Mouse (Mus musculus): Measurements from ENCODE around the gene Hepacam. TPM values are rescaled to one million over a fixed set of nuclear protein-coding genes. Genes with fewer than 3 reads are reported as not detected.

The Hepacam gene
- polyA plus RNA-seq, 1 experiment from 2014 or later: not detected

DNA sequence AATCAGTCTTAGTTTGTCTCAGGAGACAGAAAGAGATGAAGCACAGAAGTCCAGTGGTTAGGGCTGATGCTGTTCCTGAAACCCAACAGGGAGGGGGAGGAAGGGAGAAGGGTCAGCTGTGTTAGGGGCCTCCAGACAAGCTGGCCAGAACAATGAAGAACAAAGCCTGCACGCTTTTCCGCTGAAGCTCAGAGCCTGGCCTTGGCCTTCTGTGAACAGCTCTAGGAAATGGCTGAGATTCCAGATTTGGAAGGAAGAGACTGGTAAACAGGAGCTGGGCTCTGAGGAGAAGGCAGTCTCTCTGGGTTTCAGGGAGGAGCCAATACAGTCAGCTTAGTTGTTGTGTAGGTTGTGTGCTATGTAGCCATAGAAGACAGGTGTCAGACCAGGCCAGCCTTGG lies 33.4 kb downstream of the Hepacam start:
- ATAC-seq (replicated peaks; ENCODE audit: low FRiP score, low TSS enrichment, low read depth): no peak
- Histone ChIP-seq H3K9ac (ENCODE audit: low read length) (no peak overlapping the region), H3K9me3 (ENCODE audit: control insufficient read depth, low read length) (no peaks in the 10 kb centered on the region), H3K27me3 (replicated peaks; ENCODE audit: control insufficient read depth, insufficient read depth, low read length) (no peaks in the 10 kb centered on the region), H3K4me3 (ENCODE audit: low read depth, low read length) (no peak overlapping the region), H3K4me1 (replicated peaks; ENCODE audit: control insufficient read depth, insufficient read depth, low read length) (no peaks in the 10 kb centered on the region), H3K4me2 (ENCODE audit: low read length) (no peak overlapping the region), H3K36me3 (ENCODE audit: control insufficient read depth, insufficient read depth, low read length) (no peaks in the 10 kb centered on the region), H3K27ac (ENCODE audit: low read depth) (no peak overlapping the region)
- DNase-seq (ENCODE audit: low spot score): no peak
- 73% methylated on average over 2 of the region's 2 CpGs for WGBS

DNA sequence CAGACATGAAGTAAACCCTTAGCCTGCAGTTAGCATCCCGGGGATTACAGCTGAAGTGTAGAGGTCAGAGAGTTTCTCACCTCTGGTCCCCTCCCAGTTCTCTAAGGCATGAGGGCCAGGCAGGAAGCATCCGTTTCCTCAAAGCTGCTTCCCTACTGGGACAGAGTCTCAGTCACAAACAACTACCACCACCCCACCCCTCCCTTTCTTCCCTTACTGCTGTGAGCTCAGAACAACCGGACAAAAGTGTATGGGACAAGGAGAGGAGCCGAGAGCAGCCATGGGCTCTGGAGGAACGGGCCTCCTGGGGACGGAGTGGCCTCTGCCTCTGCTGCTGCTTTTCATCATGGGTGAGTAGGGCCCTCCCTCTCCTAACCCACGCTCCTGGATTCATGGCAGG lies 34.7 kb downstream of the Hepacam start, which contains the start of gene Robo4:
Gene Robo4 (plus strand): TSS at position 96 of the 400 bp plus-strand sequence.
- DNase-seq (ENCODE audit: low spot score) (no peak), ATAC-seq (replicated peaks; ENCODE audit: low FRiP score, low TSS enrichment, low read depth) (no peak)
- WGBS: 15% methylated on average over 7 of the region's 7 CpGs
- H3K36me3 ChIP-seq (ENCODE audit: control insufficient read depth, insufficient read depth, low read length): no peaks in the 10 kb centered on the region
- H3K4me2 ChIP-seq (ENCODE audit: low read length): no peak within 1 kb of the TSS
- 0 out of 2 replicates have a peak within 1 kb of the TSS, but pooled peaks have one; percentile 7 for H3K9ac ChIP-seq (ENCODE audit: low read length)
- H3K4me1 ChIP-seq (replicated peaks; ENCODE audit: control insufficient read depth, insufficient read depth, low read length): no peaks in the 10 kb centered on the region
- no peaks in the 10 kb centered on the region for H3K9me3 ChIP-seq (ENCODE audit: control insufficient read depth, low read length)
- H3K4me3 ChIP-seq (ENCODE audit: low read depth, low read length): peak within 1 kb of the TSS; percentile 18
- H3K27me3 ChIP-seq (replicated peaks; ENCODE audit: control insufficient read depth, insufficient read depth, low read length): peaks cover 1% of the 10 kb centered on the region; the same call in 1 of the 2 replicates
- H3K27ac ChIP-seq (ENCODE audit: low read depth): 0 out of 2 replicates have a peak within 1 kb of the TSS, but pooled peaks have one; percentile 22

DNA sequence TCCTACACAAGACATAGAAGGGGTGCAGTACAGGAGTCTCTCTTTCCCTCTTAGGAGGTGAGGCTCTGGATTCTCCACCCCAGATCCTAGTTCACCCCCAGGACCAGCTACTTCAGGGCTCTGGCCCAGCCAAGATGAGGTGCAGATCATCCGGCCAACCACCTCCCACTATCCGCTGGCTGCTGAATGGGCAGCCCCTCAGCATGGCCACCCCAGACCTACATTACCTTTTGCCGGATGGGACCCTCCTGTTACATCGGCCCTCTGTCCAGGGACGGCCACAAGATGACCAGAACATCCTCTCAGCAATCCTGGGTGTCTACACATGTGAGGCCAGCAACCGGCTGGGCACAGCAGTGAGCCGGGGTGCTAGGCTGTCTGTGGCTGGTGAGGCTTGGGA lies 35.4 kb downstream of the Hepacam start:
- H3K4me1 ChIP-seq (replicated peaks; ENCODE audit: control insufficient read depth, insufficient read depth, low read length): no peaks in the 10 kb centered on the region
- 87% methylated on average over 7 of the region's 7 CpGs for WGBS
- no peak overlapping the region for H3K27ac ChIP-seq (ENCODE audit: low read depth)
- no peaks in the 10 kb centered on the region for H3K36me3 ChIP-seq (ENCODE audit: control insufficient read depth, insufficient read depth, low read length)
- no peaks in the 10 kb centered on the region for H3K9me3 ChIP-seq (ENCODE audit: control insufficient read depth, low read length)
- H3K27me3 ChIP-seq (replicated peaks; ENCODE audit: control insufficient read depth, insufficient read depth, low read length): peaks cover 8% of the 10 kb centered on the region; the same call in 1 of the 2 replicates
- H3K4me3 ChIP-seq (ENCODE audit: low read depth, low read length): peak overlapping the region; percentile 18
- DNase-seq (ENCODE audit: low spot score): no peak
- 0 out of 2 replicates have a peak overlapping the region, but pooled peaks have one; percentile 7 for H3K9ac ChIP-seq (ENCODE audit: low read length)
- H3K4me2 ChIP-seq (ENCODE audit: low read length): no peak overlapping the region
- no peak for ATAC-seq (replicated peaks; ENCODE audit: low FRiP score, low TSS enrichment, low read depth)

DNA sequence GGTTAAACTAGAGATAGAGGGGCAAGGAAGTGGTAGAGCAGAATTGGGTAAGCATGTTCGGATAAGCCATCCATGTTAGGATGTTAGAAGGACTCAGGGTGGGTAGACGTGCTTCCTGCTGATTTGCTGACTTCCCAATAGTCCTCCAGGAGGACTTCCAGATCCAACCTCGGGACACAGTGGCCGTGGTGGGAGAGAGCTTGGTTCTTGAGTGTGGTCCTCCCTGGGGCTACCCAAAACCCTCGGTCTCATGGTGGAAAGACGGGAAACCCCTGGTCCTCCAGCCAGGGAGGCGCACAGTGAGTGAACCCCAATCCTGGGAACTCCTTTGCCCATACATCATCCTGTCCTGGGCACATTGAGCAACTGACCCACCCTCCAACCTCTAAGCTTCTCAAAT lies 35.9 kb downstream of the Hepacam start:
- Histone ChIP-seq H3K9ac (ENCODE audit: low read length) (no peak overlapping the region), H3K27me3 (replicated peaks; ENCODE audit: control insufficient read depth, insufficient read depth, low read length) (peaks cover 13% of the 10 kb centered on the region; the same call in 1 of the 2 replicates), H3K4me1 (replicated peaks; ENCODE audit: control insufficient read depth, insufficient read depth, low read length) (no peaks in the 10 kb centered on the region), H3K4me3 (ENCODE audit: low read depth, low read length) (0 out of 2 replicates have a peak overlapping the region, but pooled peaks have one; percentile 18), H3K27ac (ENCODE audit: low read depth) (no peak overlapping the region), H3K4me2 (ENCODE audit: low read length) (no peak overlapping the region), H3K36me3 (ENCODE audit: control insufficient read depth, insufficient read depth, low read length) (no peaks in the 10 kb centered on the region), H3K9me3 (ENCODE audit: control insufficient read depth, low read length) (no peaks in the 10 kb centered on the region)
- 91% methylated on average over 7 of the region's 7 CpGs for WGBS
- DNase-seq (ENCODE audit: low spot score): no peak
- no peak for ATAC-seq (replicated peaks; ENCODE audit: low FRiP score, low TSS enrichment, low read depth)

DNA sequence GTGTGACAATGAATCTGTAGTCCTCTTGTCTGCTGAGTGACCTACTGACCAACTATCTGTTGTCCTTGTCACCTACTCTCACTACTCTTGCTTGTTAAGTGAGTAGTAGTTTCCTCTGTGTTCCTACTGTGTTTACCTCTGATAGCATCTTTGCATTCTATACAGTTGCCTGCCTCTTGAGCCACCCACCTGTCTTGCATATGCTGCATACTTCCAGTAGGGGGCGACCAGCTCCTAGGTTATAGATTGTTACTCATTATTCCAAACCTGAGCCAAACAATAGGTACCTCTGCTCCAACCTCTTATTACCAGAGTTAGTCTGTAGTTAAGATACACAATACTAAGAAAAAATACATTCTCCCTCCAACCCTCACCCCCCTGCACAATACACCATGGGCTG lies 39.2 kb downstream of the Hepacam start:
- Histone ChIP-seq H3K9ac (ENCODE audit: low read length) (no peak overlapping the region), H3K27me3 (replicated peaks; ENCODE audit: control insufficient read depth, insufficient read depth, low read length) (peaks cover 25% of the 10 kb centered on the region), H3K27ac (ENCODE audit: low read depth) (no peak overlapping the region), H3K9me3 (ENCODE audit: control insufficient read depth, low read length) (no peaks in the 10 kb centered on the region), H3K4me2 (ENCODE audit: low read length) (no peak overlapping the region), H3K4me1 (replicated peaks; ENCODE audit: control insufficient read depth, insufficient read depth, low read length) (no peaks in the 10 kb centered on the region), H3K36me3 (ENCODE audit: control insufficient read depth, insufficient read depth, low read length) (no peaks in the 10 kb centered on the region), H3K4me3 (ENCODE audit: low read depth, low read length) (no peak overlapping the region)
- 0% methylated on average over 1 of the region's 1 CpGs for WGBS
- no peak for DNase-seq (ENCODE audit: low spot score)
- ATAC-seq (replicated peaks; ENCODE audit: low FRiP score, low TSS enrichment, low read depth): 0 out of 2 replicates have a peak, but pooled peaks have one; percentile 38

DNA sequence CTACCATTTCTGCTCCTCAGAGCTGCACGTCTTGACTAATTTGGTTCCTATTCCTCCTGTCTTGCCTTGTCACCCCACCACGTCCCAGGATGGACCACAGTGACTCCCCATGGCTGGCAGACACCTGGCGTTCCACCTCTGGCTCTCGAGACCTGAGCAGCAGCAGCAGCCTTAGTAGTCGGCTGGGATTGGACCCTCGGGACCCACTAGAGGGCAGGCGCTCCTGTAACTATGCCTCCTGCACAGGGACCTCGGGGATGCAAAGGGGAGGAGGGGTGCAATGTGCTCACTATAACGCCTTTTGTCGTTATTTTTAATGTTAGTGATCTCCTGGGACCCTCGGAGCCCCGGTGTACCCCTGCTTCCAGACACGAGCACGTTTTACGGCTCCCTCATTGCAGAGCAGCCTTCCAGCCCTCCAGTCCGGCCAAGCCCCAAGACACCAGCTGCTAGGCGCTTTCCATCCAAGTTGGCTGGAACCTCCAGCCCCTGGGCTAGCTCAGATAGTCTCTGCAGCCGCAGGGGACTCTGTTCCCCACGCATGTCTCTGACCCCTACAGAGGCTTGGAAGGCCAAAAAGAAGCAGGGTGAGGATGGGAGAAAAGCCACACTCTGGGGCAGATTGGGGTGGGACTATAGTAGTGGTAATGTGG lies 40.8 kb downstream of the Hepacam start:
- H3K4me3 ChIP-seq (ENCODE audit: low read depth, low read length): no peak overlapping the region
- DNase-seq (ENCODE audit: low spot score): no peak
- no peak overlapping the region for H3K9ac ChIP-seq (ENCODE audit: low read length)
- no peak overlapping the region for H3K27ac ChIP-seq (ENCODE audit: low read depth)
- no peaks in the 10 kb centered on the region for H3K9me3 ChIP-seq (ENCODE audit: control insufficient read depth, low read length)
- H3K4me2 ChIP-seq (ENCODE audit: low read length): no peak overlapping the region
- WGBS: 20% methylated on average over 19 of the region's 19 CpGs
- peaks cover 25% of the 10 kb centered on the region for H3K27me3 ChIP-seq (replicated peaks; ENCODE audit: control insufficient read depth, insufficient read depth, low read length)
- no peak for ATAC-seq (replicated peaks; ENCODE audit: low FRiP score, low TSS enrichment, low read depth)
- no peaks in the 10 kb centered on the region for H3K4me1 ChIP-seq (replicated peaks; ENCODE audit: control insufficient read depth, insufficient read depth, low read length)
- H3K36me3 ChIP-seq (ENCODE audit: control insufficient read depth, insufficient read depth, low read length): no peaks in the 10 kb centered on the region

DNA sequence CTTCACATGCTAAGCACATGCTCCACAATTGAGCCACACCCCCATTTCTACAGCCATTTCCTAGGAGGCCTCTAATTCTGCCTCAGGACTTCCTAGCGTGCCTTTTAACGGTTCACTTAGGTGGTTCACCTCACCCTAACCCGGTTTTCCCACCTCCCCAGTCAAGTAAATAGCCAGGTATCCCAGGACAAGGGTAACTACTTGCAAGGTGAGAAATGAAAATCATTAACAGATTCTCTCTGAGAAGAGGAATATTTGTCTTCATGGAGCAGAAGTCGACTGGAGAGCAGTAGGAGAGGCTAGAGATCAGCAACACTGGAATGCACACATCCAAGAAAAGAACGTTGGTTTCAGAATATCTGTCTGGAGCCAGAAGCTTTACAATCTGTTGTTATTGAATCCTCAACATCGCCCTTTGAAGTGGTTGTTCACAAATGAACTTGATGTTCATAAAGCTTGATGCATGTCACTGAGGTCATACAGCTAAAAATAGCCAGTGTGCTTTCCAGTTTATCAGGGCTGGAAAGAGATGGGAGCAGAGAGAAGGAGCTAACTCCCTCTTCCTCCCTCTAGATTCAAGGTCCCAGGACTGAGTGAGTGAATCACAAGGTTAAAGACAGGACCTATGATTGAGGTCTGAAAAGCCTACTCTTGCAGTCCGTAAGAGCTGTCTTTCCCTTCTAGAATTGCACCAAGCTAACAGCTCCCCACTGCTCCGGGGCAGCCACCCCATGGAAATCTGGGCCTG lies 42.7 kb downstream of the Hepacam start:
- H3K4me2 ChIP-seq (ENCODE audit: low read length): no peak overlapping the region
- no peak overlapping the region for H3K9ac ChIP-seq (ENCODE audit: low read length)
- H3K27me3 ChIP-seq (replicated peaks; ENCODE audit: control insufficient read depth, insufficient read depth, low read length): peaks cover 25% of the 10 kb centered on the region
- H3K4me1 ChIP-seq (replicated peaks; ENCODE audit: control insufficient read depth, insufficient read depth, low read length): no peaks in the 10 kb centered on the region
- no peaks in the 10 kb centered on the region for H3K9me3 ChIP-seq (ENCODE audit: control insufficient read depth, low read length)
- ATAC-seq (replicated peaks; ENCODE audit: low FRiP score, low TSS enrichment, low read depth): no peak
- no peak overlapping the region for H3K27ac ChIP-seq (ENCODE audit: low read depth)
- H3K36me3 ChIP-seq (ENCODE audit: control insufficient read depth, insufficient read depth, low read length): no peaks in the 10 kb centered on the region
- WGBS: 72% methylated on average over 8 of the region's 8 CpGs
- DNase-seq (ENCODE audit: low spot score): no peak
- H3K4me3 ChIP-seq (ENCODE audit: low read depth, low read length): no peak overlapping the region

DNA sequence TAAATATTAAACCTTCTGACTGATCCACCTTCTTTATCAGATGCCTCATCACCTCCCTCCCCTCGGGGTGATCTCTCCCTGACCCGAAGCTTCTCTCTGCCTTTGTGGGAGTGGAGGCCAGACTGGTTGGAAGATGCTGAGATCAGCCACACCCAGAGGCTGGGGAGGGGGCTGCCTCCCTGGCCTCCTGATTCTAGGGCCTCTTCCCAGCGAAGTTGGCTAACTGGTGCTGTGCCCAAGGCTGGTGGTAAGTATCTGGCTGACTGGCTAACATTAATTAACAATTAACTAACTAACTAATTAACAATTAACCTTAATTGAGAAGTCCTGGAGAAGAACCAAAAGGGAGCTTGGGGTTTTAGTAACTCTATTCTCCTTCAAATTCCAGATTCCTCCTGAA lies 45.8 kb downstream of the Hepacam start:
- Histone ChIP-seq H3K4me3 (ENCODE audit: low read depth, low read length) (no peak overlapping the region), H3K36me3 (ENCODE audit: control insufficient read depth, insufficient read depth, low read length) (no peaks in the 10 kb centered on the region), H3K4me2 (ENCODE audit: low read length) (no peak overlapping the region), H3K9me3 (ENCODE audit: control insufficient read depth, low read length) (no peaks in the 10 kb centered on the region), H3K9ac (ENCODE audit: low read length) (no peak overlapping the region), H3K27ac (ENCODE audit: low read depth) (no peak overlapping the region), H3K4me1 (replicated peaks; ENCODE audit: control insufficient read depth, insufficient read depth, low read length) (no peaks in the 10 kb centered on the region), H3K27me3 (replicated peaks; ENCODE audit: control insufficient read depth, insufficient read depth, low read length) (peaks cover 11% of the 10 kb centered on the region)
- no peak for DNase-seq (ENCODE audit: low spot score)
- 47% methylated on average over 3 of the region's 3 CpGs for WGBS
- no peak for ATAC-seq (replicated peaks; ENCODE audit: low FRiP score, low TSS enrichment, low read depth)

All from intestine, embryonic 14.5 days (tissue).